Mouse (Mus musculus) stomach, embryonic 14.5 days (tissue): Measurements from ENCODE around the gene Cdkl1. TPM values are rescaled to one million over a fixed set of nuclear protein-coding genes. Genes with fewer than 3 reads are reported as not detected.
A peak's percentile ranks its signal among the peaks of the same experiment; 100 is the strongest.

Experiments
- ATAC-seq: fragments of 200-750 bp; cut with Nextera tagmentation; 2 replicates; pipeline ENCODE4 v1.8.0; 2017; ENCODE audit warnings: low read depth, moderate TSS enrichment; ENCODE audit not compliant: insufficient number of reproducible peaks, insufficient read depth, low FRiP score
- H3K27ac ChIP-seq: fragments of 300-500 bp; sonication (generic); 2 replicates; pipeline ENCODE4 v1.5.1; 2014; ENCODE audit warnings: mild to moderate bottlenecking, low read length, moderate library complexity, mixed read lengths
- H3K27me3 ChIP-seq: fragments of 300-500 bp; sonication (generic); 2 replicates; pipeline ENCODE4 v1.6.1; 2014; ENCODE audit warnings: low read length, control low read depth, mixed read lengths; ENCODE audit not compliant: control insufficient read depth, insufficient read depth
- H3K36me3 ChIP-seq: fragments of 300-500 bp; sonication (generic); 2 replicates; pipeline ENCODE4 v1.6.1; 2014; ENCODE audit warnings: mild to moderate bottlenecking, control low read depth, low read length, moderate library complexity, mixed read lengths; ENCODE audit not compliant: control insufficient read depth, insufficient read depth
- H3K4me1 ChIP-seq: fragments of 300-500 bp; sonication (generic); 2 replicates; pipeline ENCODE4 v1.6.1; 2014; ENCODE audit warnings: low read length, control low read depth, mixed read lengths; ENCODE audit not compliant: control insufficient read depth, insufficient read depth
- H3K4me2 ChIP-seq: fragments of 300-500 bp; sonication (generic); replicated peaks from 2 replicates; pipeline ENCODE4 v1.6.1; 2014; ENCODE audit warnings: low read depth, low read length, control low read depth
- H3K4me3 ChIP-seq: fragments of 300-500 bp; sonication (generic); 2 replicates; pipeline ENCODE4 v1.5.1; 2014; ENCODE audit warnings: low read depth, low read length, control low read depth
- H3K9ac ChIP-seq: fragments of 300-500 bp; sonication (generic); replicated peaks from 2 replicates; pipeline ENCODE4 v1.6.1; 2014; ENCODE audit warnings: low read depth, mild to moderate bottlenecking, control low read depth, low read length, moderate library complexity, mixed read lengths
- H3K9me3 ChIP-seq: fragments of 300-500 bp; sonication (generic); 2 replicates; pipeline ENCODE4 v1.6.1; 2016; ENCODE audit warnings: low read depth, low read length, control low read depth; ENCODE audit not compliant: control insufficient read depth
- WGBS: fragments of 180-500 bp; shearing (Covaris S2); extraction: QIAGEN DNeasy Blood & Tissue Kit; methylation state at CpG from one replicate; pipeline ENCODE4 v1.1.7; 2014; 5-methylcytosine and 5-hydroxymethylcytosine counted together
- polyA plus RNA-seq: library from polyadenylated mRNA; unstranded; fragments of >200 nt; fragmentation: Nextera tagmentation; extraction: Ambion mirVana; gene quantifications from 2 replicates; pipeline ENCODE4 v1.2.1, GENCODE M21; 2014

Gene Cdkl1
- polyA plus RNA-seq, 1 experiment from 2014 or later: 1.1 TPM

DNA sequence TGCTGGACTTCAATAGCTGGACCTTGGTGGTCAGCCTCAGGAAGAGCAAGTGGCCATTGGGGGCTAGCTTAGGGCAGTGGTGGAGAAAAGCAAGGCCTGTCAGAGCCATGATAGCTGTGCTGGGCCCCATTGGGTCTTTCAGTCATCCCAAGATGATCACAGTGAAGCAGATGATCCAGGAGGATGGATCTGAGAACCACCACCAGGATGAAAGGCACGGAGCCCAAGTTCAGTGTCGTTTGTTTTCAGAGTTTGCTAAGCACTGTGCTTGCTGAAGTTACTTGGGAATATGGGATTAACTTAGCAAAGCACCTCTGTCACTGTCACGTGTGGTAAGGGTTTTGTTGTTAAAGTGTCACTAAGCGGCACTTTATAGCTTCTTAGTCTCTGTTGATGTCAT is 9.5 kb upstream of the Cdkl1 start:
- Histone ChIP-seq H3K27me3 (no peaks in the 10 kb centered on the region), H3K36me3 (peaks cover 6% of the 10 kb centered on the region), H3K9me3 (no peaks in the 10 kb centered on the region), H3K4me3 (no peak overlapping the region), H3K4me2 (no peak overlapping the region), H3K27ac (no peak overlapping the region), H3K4me1 (no peaks in the 10 kb centered on the region), H3K9ac (no peak overlapping the region)
- no peak for ATAC-seq
- 83% methylated on average over 4 of the region's 4 CpGs for WGBS

DNA sequence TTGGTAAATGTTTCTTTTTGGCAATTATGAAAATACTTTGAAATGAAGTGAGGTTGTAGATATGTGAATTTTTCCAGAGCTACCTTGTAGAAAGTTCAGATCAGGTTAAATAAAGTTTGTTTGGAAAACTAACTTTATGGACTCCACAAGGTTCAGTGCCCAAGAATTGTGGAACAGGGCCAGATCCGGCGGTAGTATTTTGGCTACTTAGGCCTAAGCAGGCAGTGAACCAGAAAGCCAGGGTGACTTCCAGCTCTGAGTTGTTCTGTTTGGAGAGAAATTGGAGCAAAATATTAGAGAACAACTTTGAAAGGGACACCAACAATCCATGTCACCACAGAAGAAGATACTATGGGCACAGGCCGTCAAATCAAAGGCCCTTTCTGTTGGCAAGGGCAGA is 5.2 kb upstream of the Cdkl1 start:
- WGBS: 93% methylated on average over 3 of the region's 3 CpGs
- Histone ChIP-seq H3K4me1 (no peaks in the 10 kb centered on the region), H3K4me2 (no peak overlapping the region), H3K9ac (no peak overlapping the region), H3K27me3 (no peaks in the 10 kb centered on the region), H3K36me3 (no peaks in the 10 kb centered on the region), H3K9me3 (no peaks in the 10 kb centered on the region), H3K4me3 (no peak overlapping the region), H3K27ac (no peak overlapping the region)
- no peak for ATAC-seq

DNA sequence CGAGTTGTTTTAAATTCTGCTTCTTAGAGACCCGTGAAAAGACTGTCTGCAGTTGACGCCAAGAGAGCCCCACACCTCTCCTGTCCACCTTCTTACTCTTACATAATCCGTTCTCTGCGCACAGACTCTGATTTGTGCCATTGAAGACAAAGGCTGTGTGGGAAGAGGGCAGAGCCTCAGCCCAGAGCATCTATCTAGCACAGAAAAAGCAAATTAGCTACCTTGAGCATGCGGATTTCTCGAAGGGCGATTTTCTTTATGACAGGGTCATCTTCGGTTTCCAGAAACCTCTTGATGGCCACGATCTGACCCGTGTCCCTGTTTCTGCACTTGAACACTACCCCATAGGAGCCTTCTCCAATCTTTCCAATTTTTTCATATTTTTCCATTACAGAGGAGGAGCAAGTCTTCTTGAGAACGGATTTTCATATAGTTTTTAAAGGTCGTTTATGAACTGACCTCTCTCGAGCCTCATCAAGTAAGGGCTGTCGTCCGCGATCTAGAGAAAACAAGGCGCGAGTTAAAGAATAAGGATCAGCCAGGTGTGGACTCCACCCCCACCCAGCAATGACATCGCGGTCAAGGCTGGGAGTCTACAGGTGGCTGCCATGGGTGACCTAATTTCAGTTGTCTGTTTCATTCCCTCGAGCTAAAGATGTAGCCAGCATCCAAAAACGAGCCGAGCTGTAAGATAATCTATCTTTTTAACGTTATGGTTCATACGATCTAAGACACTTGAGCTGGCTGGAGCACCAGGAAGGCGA is 1.1 kb downstream of the Cdkl1 start:
- Histone ChIP-seq H3K4me2 (peak overlapping the region; percentile 98), H3K4me1 (peaks cover 3% of the 10 kb centered on the region; the same call in 1 of the 2 replicates), H3K27me3 (no peaks in the 10 kb centered on the region), H3K36me3 (no peaks in the 10 kb centered on the region), H3K4me3 (peak overlapping the region; percentile 50), H3K9me3 (no peaks in the 10 kb centered on the region), H3K27ac (no peak overlapping the region; the same call in 1 of the 2 replicates), H3K9ac (peak overlapping the region; percentile 11; the same call in 1 of the 2 replicates)
- WGBS: 36% methylated on average over 27 of the region's 27 CpGs
- peak; percentile 40; the same call in 1 of the 2 replicates for ATAC-seq

DNA sequence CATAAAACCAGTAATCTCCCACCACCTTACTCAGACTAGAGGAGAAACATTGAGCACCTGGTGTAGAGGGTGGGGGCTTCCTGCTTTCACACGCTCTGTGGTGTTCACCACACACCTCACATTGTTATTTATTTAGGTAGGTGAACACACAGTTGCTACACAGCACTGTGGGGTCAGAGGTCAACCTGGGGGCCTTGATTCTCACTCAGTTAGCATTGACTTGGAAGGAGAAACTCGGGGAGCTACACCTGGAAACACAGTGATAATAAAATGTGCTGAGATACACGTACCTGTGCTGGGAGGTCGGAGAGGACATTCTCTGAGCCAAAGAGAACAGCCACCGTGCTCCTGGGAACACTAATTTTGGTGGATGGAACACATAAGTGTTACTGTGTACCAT is 2.7 kb downstream of the Cdkl1 start:
- peaks cover 3% of the 10 kb centered on the region; the same call in 1 of the 2 replicates for H3K4me1 ChIP-seq
- H3K9ac ChIP-seq: no peak overlapping the region
- H3K36me3 ChIP-seq: no peaks in the 10 kb centered on the region
- H3K27ac ChIP-seq: no peak overlapping the region
- H3K4me2 ChIP-seq: no peak overlapping the region
- ATAC-seq: no peak
- H3K9me3 ChIP-seq: no peaks in the 10 kb centered on the region
- no peak overlapping the region for H3K4me3 ChIP-seq
- no peaks in the 10 kb centered on the region for H3K27me3 ChIP-seq
- WGBS: 75% methylated on average over 5 of the region's 5 CpGs

DNA sequence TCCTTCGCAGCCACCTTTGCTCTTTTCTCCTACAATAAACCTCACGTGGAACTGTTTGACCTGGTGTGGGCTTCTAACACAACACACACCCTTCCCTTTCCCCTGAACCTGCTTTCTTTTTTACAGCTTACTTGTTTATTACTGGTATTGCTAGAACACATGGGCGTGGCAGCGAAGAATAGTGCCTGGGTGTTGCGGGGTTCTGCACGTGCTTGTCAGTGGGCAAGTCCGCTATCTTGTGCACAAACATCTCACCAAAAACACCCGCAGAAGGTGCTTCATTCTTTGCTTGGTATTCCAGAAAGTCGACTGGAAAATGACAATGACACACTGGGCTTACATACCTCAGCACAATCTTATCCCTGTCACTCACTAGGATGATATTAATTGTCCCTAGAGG is 5.6 kb downstream of the Cdkl1 start:
- WGBS: 84% methylated on average over 9 of the region's 9 CpGs
- Histone ChIP-seq H3K4me3 (no peak overlapping the region), H3K27me3 (no peaks in the 10 kb centered on the region), H3K36me3 (no peaks in the 10 kb centered on the region), H3K9me3 (no peaks in the 10 kb centered on the region), H3K9ac (no peak overlapping the region), H3K4me2 (no peak overlapping the region), H3K4me1 (no peaks in the 10 kb centered on the region), H3K27ac (no peak overlapping the region)
- ATAC-seq: no peak

DNA sequence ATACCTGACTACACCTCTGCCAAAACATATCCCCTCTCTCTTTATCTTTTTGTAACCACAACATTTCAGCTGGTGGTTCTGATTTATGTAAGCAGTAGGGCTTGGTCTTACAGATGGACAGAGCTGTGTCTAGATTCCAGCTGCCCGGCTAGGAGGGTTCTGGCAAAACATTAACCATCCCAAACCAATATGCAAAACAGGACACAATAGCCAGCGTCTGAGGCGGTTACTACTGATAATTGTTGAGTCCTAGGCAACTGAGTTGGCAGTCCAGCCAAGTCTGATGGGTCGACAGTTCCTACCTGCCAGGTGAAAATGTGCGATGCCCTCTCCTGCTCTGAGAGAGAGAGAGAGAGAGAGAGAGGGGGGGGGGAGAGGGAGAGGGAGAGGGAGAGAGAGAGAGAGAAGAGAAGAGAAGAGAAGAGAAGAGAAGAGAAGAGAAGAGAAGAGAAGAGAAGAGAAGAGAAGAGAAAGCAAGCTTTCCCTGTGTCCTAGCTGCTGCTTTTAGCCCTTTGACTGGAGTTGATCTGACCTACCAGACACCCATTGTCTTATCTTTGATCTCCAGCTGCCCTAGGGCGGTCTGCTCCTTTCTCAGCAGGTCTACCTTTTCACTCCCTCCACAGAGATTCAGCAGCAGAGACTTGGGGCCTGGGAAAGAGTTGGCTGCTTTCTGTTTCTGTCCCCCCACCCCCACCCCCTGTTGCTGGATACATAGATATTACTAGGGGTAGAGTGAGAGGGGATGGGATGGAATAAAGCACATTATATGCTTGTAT is 7.6 kb downstream of the Cdkl1 start:
- 47% methylated on average over 6 of the region's 6 CpGs for WGBS
- no peak overlapping the region for H3K4me3 ChIP-seq
- H3K36me3 ChIP-seq: no peaks in the 10 kb centered on the region
- H3K27me3 ChIP-seq: no peaks in the 10 kb centered on the region
- ATAC-seq: no peak
- H3K9ac ChIP-seq: no peak overlapping the region
- H3K4me2 ChIP-seq: no peak overlapping the region
- no peaks in the 10 kb centered on the region for H3K4me1 ChIP-seq
- no peaks in the 10 kb centered on the region for H3K9me3 ChIP-seq
- H3K27ac ChIP-seq: no peak overlapping the region

DNA sequence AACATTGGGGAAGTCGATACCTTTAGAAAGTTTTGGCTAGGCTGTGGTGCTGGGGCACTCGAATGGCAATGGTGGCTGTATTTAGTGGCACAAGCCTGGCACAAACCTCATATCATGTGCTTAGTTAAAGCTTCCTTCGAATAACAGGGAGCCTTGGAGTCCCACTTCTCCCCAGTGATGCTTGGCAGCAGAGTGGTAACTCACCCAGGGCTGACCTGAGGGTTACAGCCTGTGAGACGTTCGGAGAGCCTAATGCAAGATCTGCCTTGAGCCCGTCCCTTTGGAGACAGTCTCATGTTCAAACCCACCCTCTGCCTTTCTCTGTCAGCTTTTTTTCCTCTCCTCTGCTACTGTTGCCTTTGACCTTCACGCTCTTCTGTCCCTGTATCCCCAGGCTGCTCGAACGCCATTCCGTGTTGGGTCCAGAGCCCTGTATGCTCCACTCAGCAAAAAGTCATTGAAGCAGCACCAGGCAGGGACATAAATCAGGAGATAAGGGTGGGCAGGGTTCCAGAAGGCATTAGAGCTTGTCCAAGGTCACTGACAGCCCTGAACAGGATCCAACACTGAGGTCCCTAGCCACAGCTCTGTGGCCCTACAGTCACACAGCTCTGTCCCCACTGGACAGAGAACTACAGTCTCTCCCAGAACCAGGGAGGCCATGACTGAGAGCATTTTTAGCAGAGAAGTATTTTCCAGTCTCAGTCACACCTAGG is 9.0 kb downstream of the Cdkl1 start:
- no peak for ATAC-seq
- WGBS: 74% methylated on average over 10 of the region's 10 CpGs
- Histone ChIP-seq H3K27ac (no peak overlapping the region), H3K27me3 (no peaks in the 10 kb centered on the region), H3K4me2 (no peak overlapping the region), H3K9me3 (no peaks in the 10 kb centered on the region), H3K9ac (no peak overlapping the region), H3K4me3 (no peak overlapping the region), H3K36me3 (no peaks in the 10 kb centered on the region), H3K4me1 (no peaks in the 10 kb centered on the region)

DNA sequence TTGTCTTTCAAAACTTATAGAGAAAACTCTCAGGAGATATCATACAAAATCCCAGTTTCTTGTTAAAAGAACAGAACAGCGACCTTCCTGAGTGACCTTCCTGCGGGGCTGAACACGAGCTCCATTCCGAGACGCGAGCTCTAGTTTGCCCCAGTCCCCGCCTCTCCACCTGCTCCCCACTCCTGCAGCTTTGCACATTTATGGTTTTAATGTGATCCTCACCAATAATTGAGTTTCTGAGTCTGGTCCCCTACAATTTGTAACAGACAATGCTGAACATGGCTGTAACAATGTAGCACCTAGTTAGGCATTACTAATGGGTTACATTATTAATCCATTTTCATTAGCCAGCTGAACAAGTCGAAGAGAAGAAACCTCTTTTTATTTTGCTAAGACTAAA is 9.6 kb downstream of the Cdkl1 start:
- Histone ChIP-seq H3K36me3 (no peaks in the 10 kb centered on the region), H3K4me2 (no peak overlapping the region), H3K27me3 (no peaks in the 10 kb centered on the region)

More for the DNA sequence above, 9.6 kb downstream of the Cdkl1 start:
- ATAC-seq: no peak
- Histone ChIP-seq H3K9me3 (no peaks in the 10 kb centered on the region), H3K27ac (no peak overlapping the region), H3K9ac (no peak overlapping the region), H3K4me3 (no peak overlapping the region), H3K4me1 (no peaks in the 10 kb centered on the region)
- 75% methylated on average over 8 of the region's 8 CpGs for WGBS
